Mouse (Mus musculus) neural tube, embryonic 14.5 days (tissue): ENCODE results near the gene Btaf1. TPM values are rescaled to one million over a fixed set of nuclear protein-coding genes. Genes with fewer than 3 reads are reported as not detected.

ENCODE experiments used
- ATAC-seq: fragments of 200-750 bp; cut with Nextera tagmentation; 2 replicates; pipeline ENCODE4 v1.8.0; 2017; ENCODE audit warnings: low read depth, mild to moderate bottlenecking, moderate TSS enrichment, moderate library complexity
- H3K27ac ChIP-seq: fragments of 300-500 bp; sonication (generic); 2 replicates; pipeline ENCODE4 v1.5.1; 2014; ENCODE audit warnings: low read depth, mild to moderate bottlenecking, control low read depth, low read length, moderate library complexity, mixed read lengths
- H3K27me3 ChIP-seq: fragments of 300-500 bp; sonication (generic); 2 replicates; pipeline ENCODE4 v1.6.1; 2014; ENCODE audit warnings: low read length; ENCODE audit not compliant: control insufficient read depth, insufficient read depth
- H3K36me3 ChIP-seq: fragments of 300-500 bp; sonication (generic); 2 replicates; pipeline ENCODE4 v1.6.1; 2014; ENCODE audit warnings: low read length, mixed read lengths; ENCODE audit not compliant: control insufficient read depth, insufficient read depth
- H3K4me1 ChIP-seq: fragments of 300-500 bp; sonication (generic); 2 replicates; pipeline ENCODE4 v1.6.1; 2014; ENCODE audit warnings: low read length; ENCODE audit not compliant: control insufficient read depth, insufficient read depth
- H3K4me2 ChIP-seq: fragments of 300-500 bp; sonication (generic); 2 replicates; pipeline ENCODE4 v1.6.1; 2014; ENCODE audit warnings: mild to moderate bottlenecking, low read depth, low read length, control low read depth
- H3K4me3 ChIP-seq: fragments of 300-500 bp; sonication (generic); 2 replicates; pipeline ENCODE4 v1.5.1; 2014; ENCODE audit warnings: low read depth, low read length, control low read depth, mixed read lengths
- H3K9ac ChIP-seq: fragments of 300-500 bp; sonication (generic); replicated peaks from 2 replicates; pipeline ENCODE4 v1.6.1; 2014; ENCODE audit warnings: low read depth, mild to moderate bottlenecking, control low read depth, low read length, mixed read lengths
- H3K9me3 ChIP-seq: fragments of 300-500 bp; sonication (generic); 2 replicates; pipeline ENCODE4 v1.6.1; 2016; ENCODE audit warnings: low read length; ENCODE audit not compliant: control insufficient read depth
- WGBS: fragments of 180-500 bp; shearing (Covaris S2); extraction: QIAGEN DNeasy Blood & Tissue Kit; methylation state at CpG from one replicate; pipeline ENCODE4 v1.1.7; 2014; 5-methylcytosine and 5-hydroxymethylcytosine counted together
- polyA plus RNA-seq: library from polyadenylated mRNA; unstranded; fragments of >200 nt; fragmentation: Nextera tagmentation; extraction: Ambion mirVana; gene quantifications from 2 replicates; pipeline ENCODE4 v1.2.1, GENCODE M21; 2014

The Btaf1 gene
- polyA plus RNA-seq, 1 experiment from 2014 or later, result 14.7 TPM

DNA sequence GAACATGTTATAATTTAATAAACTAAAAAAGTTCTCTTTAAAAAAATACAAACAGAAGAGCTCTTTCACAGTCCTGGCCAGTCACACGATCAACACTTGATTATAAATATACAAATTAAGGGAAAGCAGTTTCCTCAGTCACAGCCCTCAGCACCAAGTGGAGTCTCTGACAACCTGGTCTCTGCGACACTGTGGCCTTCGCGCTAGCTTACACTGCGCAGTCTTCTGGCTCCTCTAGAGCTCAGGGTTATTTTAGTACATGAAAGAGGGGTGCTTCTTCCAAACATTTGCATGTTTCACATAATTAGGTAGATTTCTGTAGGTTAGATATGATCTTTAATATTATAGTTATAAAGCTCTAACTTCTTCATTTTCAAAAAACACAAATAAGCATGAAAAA lies 96.3 kb downstream of the Btaf1 start:
- H3K27me3 ChIP-seq, result no peaks in the 10 kb centered on the region
- no peak overlapping the region for H3K4me3 ChIP-seq
- no peak overlapping the region for H3K27ac ChIP-seq
- no peaks in the 10 kb centered on the region for H3K36me3 ChIP-seq
- ATAC-seq, result no peak
- no peaks in the 10 kb centered on the region for H3K9me3 ChIP-seq
- H3K4me1 ChIP-seq, result no peaks in the 10 kb centered on the region
- H3K9ac ChIP-seq, result no peak overlapping the region
- H3K4me2 ChIP-seq, result no peak overlapping the region
- 90% methylated on average over 5 of the region's 5 CpGs for WGBS

DNA sequence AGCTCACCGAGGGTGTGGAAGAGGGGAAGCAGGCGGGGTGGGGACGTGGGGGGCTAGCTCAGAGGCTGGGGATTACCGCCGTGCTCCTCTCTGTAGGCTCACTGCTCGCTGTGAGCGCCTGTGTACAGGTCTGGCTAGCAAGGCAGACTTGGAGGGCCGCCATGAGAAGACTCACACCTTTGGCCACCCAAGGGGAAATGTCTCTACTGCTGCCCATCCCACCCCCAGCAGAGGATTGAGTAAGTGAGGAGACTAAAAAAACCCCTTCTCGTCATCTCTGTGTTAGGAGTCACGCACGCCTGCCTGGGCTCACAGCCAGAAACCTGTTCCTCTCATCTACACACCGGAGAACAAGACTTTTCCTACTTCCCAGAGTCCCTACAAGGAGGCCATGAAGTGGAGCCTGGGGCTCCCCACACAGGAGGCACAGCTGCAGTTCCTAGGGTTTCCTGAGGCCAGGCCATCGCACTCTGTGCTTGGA lies 100.0 kb downstream of the Btaf1 start:
- 80% methylated on average over 13 of the region's 13 CpGs for WGBS
- Histone ChIP-seq H3K27me3 (no peaks in the 10 kb centered on the region), H3K27ac (no peak overlapping the region)

DNA sequence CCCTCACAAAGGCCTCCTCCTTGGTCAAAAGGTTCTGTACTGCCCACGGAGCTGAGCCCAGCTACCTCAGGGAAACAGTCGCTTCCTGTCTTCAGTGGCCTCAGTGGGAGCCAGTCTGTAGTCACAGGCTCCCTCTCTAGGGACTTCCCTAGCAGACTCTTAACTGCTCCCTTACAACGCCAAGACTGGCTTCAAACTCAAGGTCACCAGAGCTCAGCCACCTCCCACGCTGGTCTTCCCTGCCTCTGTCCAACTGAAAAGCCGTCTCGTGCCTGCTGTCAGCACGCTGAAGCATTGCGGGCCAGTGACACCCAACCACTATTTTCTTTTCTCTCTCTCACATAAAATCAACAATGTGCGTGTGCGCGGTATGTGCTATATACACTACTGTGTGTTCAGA lies 100.5 kb downstream of the Btaf1 start:
- no peak for ATAC-seq
- no peaks in the 10 kb centered on the region for H3K27me3 ChIP-seq
- no peak overlapping the region for H3K27ac ChIP-seq
- WGBS, result 79% methylated on average over 11 of the region's 11 CpGs
- H3K9me3 ChIP-seq, result no peaks in the 10 kb centered on the region
- H3K9ac ChIP-seq, result no peak overlapping the region
- H3K36me3 ChIP-seq, result no peaks in the 10 kb centered on the region
- no peaks in the 10 kb centered on the region for H3K4me1 ChIP-seq
- no peak overlapping the region for H3K4me3 ChIP-seq
- no peak overlapping the region for H3K4me2 ChIP-seq

More for the DNA sequence above, 100.0 kb downstream of the Btaf1 start:
- H3K36me3 ChIP-seq, result no peaks in the 10 kb centered on the region
- no peaks in the 10 kb centered on the region for H3K9me3 ChIP-seq
- H3K4me2 ChIP-seq, result no peak overlapping the region
- no peaks in the 10 kb centered on the region for H3K4me1 ChIP-seq
- H3K9ac ChIP-seq, result no peak overlapping the region
- no peak for ATAC-seq
- no peak overlapping the region for H3K4me3 ChIP-seq

DNA sequence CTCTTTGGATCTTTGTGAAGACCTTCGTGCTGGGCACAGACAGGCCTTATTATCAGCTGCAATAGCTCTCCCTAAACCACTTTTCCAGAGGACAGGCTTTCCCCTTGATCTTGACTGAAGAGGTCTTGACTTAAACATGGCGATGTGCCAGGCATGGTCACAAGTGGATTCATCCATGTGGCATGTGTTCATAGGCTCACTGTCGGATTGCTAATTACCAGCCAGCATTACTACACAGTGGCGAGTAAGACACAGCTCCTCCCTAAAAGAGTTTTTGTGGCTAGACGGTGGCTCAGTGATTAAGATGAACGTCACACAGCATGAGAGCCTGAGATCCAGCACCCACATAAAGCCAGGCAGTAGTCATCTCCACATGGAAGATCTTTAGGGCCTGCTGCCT lies 103.9 kb downstream of the Btaf1 start:
- Histone ChIP-seq H3K27ac (no peak overlapping the region), H3K4me3 (no peak overlapping the region), H3K9me3 (no peaks in the 10 kb centered on the region), H3K4me1 (no peaks in the 10 kb centered on the region), H3K4me2 (no peak overlapping the region), H3K9ac (no peak overlapping the region), H3K27me3 (no peaks in the 10 kb centered on the region), H3K36me3 (no peaks in the 10 kb centered on the region)
- WGBS, result 74% methylated on average over 6 of the region's 6 CpGs
- no peak for ATAC-seq

DNA sequence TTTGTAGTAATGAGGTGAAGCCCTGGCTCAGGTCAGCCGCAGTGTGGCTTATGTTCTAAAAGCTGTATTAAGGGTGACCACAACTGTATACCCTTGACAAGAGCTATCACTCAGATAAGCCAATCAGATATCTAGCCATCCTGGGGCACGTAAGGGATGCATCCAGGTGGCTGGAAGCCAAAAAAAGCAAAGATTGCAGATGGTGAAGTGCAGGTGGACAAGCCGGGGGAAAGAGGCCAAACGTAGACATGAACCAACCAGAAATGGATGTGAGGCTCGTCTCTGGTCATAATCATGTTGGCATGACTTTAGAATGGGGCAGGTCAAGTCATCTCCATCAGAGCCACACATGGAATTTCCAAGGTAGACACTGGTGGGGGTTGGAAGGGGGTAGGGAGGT lies 105.6 kb downstream of the Btaf1 start:
- H3K4me2 ChIP-seq, result no peak overlapping the region

DNA sequence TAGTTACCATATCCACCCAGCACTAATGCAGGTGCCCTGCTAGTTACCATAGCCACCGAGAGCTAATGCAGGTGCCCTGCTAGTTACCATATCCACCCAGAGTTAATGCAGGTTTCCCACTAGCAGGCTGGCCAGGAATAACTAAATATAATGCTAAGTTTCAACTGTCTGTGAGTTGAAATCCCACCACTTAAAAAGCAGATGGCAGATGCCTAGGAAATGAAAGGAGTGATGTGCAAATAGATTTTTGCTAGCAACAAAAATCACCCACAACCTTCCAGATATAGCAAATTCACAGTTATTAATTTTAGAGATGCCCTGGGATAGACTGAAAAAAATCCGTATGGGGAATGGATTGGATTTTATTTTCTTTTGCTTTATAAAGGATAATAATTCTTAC lies 106.5 kb downstream of the Btaf1 start:
- Histone ChIP-seq H3K36me3 (no peaks in the 10 kb centered on the region), H3K4me2 (no peak overlapping the region), H3K4me1 (no peaks in the 10 kb centered on the region), H3K27me3 (no peaks in the 10 kb centered on the region), H3K9me3 (no peaks in the 10 kb centered on the region), H3K4me3 (no peak overlapping the region), H3K9ac (no peak overlapping the region), H3K27ac (no peak overlapping the region)
- WGBS, result 90% methylated on average over 2 of the region's 2 CpGs
- ATAC-seq, result no peak

More for the DNA sequence above, 105.6 kb downstream of the Btaf1 start:
- Histone ChIP-seq H3K36me3 (no peaks in the 10 kb centered on the region), H3K9ac (no peak overlapping the region), H3K4me3 (no peak overlapping the region), H3K9me3 (no peaks in the 10 kb centered on the region), H3K4me1 (no peaks in the 10 kb centered on the region), H3K27me3 (no peaks in the 10 kb centered on the region), H3K27ac (no peak overlapping the region)
- ATAC-seq, result no peak
- 89% methylated on average over 5 of the region's 5 CpGs for WGBS

DNA sequence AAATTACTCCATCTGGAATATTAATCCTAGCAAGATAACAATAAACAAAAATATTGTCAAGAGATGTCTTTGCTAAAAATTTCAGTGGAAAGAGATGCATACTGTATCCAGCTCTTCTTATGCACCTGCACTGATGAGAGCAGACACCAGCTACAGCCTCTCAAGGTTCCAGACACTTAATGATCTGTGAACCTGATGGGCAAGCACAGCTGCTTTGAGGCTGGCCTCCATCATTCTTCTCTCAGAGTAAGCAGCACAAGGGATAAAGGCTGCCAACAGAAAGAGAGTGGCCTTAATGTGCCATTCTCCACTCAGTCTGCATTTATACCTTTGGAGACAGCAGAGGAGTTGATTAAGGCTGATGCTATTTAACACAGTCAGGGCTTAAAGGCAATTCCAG lies 115.0 kb downstream of the Btaf1 start:
- no peak for ATAC-seq
- H3K4me1 ChIP-seq, result no peaks in the 10 kb centered on the region
- H3K9ac ChIP-seq, result no peak overlapping the region
- no peaks in the 10 kb centered on the region for H3K27me3 ChIP-seq
- H3K27ac ChIP-seq, result no peak overlapping the region
- H3K9me3 ChIP-seq, result no peaks in the 10 kb centered on the region
- H3K4me3 ChIP-seq, result no peak overlapping the region
- no peak overlapping the region for H3K4me2 ChIP-seq
- H3K36me3 ChIP-seq, result 0 out of 2 replicates have a peak, but pooled peaks cover 6% of the 10 kb centered on the region

DNA sequence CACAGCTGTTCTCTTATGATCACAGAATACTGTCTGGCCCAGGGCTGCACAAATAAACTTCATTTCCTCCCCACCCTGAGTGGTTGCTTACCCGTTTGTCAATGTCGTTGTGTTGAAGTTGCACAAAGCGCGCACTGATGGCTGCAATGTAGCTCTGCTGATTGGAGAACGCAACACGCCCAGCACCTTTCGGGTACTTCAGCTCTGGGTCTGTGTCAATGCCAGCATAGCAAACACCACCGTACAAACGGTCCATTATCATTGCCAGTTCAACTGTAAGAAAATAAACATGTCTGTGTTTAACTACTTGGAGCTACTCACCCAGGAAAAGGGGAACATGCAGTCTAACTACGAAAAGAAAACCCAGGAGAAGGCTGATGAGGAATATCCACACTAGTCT lies 118.6 kb downstream of the Btaf1 start:
- Histone ChIP-seq H3K4me3 (no peak overlapping the region), H3K9ac (no peak overlapping the region), H3K27me3 (no peaks in the 10 kb centered on the region), H3K4me2 (no peak overlapping the region), H3K4me1 (no peaks in the 10 kb centered on the region), H3K9me3 (no peaks in the 10 kb centered on the region), H3K27ac (no peak overlapping the region), H3K36me3 (0 out of 2 replicates have a peak, but pooled peaks cover 6% of the 10 kb centered on the region)
- ATAC-seq, result no peak
- WGBS, result 78% methylated on average over 10 of the region's 10 CpGs

DNA sequence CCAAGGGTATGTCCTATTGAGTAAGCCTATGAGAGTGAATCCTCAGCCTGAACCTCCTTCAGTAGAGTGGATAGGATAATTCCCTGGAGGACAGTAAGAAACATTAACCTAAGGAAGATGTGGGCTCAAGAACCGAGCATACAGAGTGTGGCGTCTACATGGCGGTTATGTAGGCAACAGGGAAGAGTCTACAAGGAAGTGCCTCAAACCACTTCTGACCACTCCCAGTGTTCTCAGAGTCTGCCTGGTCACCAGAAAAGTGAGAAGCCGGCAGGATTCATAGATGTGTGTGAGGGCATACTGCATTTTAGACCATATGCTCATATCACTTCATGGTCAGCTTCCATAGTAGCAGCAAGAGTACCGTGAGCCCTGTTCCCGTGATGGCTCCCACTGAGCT lies 122.6 kb downstream of the Btaf1 start:
- Histone ChIP-seq H3K27ac (no peak overlapping the region), H3K4me2 (no peak overlapping the region), H3K4me3 (no peak overlapping the region), H3K9me3 (no peaks in the 10 kb centered on the region), H3K36me3 (0 out of 2 replicates have a peak, but pooled peaks cover 6% of the 10 kb centered on the region), H3K4me1 (no peaks in the 10 kb centered on the region), H3K27me3 (no peaks in the 10 kb centered on the region), H3K9ac (no peak overlapping the region)
- WGBS, result 93% methylated on average over 6 of the region's 6 CpGs
- ATAC-seq, result no peak
